Mouse (Mus musculus): ENCODE results near the gene Clec4g. TPM values are rescaled to one million over a fixed set of nuclear protein-coding genes. Genes with fewer than 3 reads are reported as not detected.

Gene Clec4g
- total RNA-seq, 2 experiments from 2014 or later, result 0.64 to 0.84 TPM

DNA sequence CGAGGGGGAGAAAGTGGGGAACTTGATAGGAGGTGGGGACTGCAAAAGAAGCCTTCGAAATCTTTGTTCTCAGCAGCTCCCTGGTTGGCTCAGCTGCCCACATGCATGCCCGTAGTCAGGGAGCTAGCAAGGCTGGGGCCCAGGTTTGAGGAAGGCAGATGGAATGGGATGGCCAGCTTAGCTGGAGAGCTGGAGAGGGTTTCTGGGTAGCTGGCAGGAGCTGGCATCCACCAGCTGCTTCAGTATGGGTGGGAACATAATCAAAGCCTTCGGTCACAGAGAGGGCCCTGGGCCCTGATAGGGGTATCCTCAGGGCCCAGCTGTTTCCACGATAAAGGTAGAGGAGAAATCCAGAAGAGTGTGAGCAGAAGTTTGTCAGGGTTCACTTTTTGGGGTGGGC is 38.0 kb downstream of the Clec4g start:
- no peak for DNase-seq
- intact Hi-C loops (cut with DNase I), result no loop called here

DNA sequence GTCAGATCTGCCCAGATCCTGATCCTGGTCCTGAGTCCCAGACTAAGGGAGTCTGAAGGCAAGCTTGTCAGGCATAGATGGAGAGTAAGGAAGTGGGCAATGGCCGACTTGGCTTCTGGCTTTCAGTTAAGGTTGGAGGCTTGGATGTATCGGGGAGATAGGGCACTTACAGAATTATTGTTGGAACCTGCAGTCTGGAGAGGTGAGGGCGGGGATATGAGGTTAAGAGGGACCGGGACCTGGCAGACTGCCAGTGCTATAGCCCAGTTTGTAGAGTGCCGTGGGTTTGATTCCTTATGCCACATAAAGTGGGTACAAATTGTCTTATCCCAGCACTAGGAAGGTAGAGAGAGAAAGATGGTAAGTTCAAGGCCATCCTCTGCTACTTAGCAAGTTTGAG is 40.8 kb downstream of the Clec4g start:
- DNase-seq, result no peak
- intact Hi-C loops (cut with DNase I), result loop anchor here (5.0 to 10.0 kb wide), 3 partner anchors 177 to 325 kb away; partner anchors contain the start of genes A430078G23Rik, Mcoln1 and Pex11g

DNA sequence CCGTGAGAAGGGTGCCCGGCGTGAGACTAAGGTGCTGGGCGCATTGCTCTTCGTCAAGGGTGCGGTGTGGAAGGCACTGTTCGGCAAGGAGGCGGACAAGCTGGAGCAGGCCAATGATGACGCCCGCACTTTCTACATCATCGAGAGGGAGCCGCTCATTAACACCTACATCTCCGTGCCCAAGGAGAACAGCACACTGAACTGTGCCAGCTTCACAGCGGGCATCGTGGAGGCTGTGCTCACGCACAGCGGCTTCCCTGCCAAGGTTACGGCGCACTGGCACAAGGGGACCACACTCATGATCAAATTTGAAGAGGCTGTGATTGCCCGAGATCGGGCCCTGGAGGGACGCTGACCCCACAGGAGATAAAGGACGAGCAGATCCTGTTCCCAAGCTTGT is 41.2 kb downstream of the Clec4g start:
- no peak for DNase-seq
- intact Hi-C loops (cut with DNase I), result loop anchor here (5.0 to 10.0 kb wide), 3 partner anchors 177 to 324 kb away; partner anchors contain the start of genes A430078G23Rik, Mcoln1 and Pex11g

DNA sequence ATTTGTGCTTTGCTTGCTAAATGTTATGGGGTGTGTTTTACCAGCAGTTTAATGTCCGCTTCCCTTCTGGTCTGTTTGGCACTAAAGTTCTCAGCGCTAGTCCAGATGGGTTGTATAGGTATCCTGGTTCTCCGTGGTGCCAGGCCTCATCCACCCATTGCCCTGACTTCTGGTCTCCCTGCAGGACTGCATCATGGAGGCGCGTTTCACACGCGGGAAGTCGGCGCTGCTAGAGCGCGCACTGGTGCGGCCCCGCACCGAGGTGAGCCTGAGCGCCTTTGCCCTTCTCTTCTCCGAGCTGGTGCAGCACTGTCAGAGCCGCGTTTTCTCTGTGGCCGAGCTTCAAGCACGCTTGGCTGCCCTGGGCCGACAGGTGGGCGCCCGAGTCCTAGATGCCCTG is 41.6 kb downstream of the Clec4g start:
- intact Hi-C loops (cut with DNase I), result loop anchor here (5.0 to 10.0 kb wide), 3 partner anchors 177 to 324 kb away; partner anchors contain the start of genes A430078G23Rik, Mcoln1 and Pex11g
- DNase-seq, result no peak

DNA sequence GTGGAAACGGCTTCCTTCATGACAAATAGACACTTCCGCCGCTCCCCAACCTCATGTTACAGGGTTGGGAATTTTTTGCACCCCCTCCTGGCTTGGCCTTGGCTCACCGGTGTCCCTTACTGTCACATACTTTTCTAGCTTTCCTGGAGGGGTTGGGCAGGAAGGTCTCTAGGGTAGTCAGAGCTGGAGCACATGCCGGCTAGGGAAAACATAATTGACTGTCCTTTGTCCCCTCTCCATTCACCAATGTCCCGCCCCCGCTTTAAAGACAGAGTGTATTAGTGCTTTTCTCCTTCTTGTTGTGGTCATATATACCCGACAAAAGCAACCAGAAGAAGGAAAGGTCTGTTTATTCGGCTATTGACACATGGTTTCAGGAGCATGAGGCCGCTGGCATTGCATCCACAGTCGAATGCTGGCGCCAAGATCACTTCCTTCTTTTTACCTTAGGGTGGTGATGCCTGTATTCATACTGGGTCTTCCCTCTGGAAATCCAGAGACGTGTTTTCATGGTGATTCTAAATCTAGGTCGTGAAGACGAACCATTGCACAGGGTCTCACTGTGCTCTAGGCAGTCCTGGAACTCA is 43.4 kb downstream of the Clec4g start:
- intact Hi-C loops (cut with DNase I), result loop anchor here (1.0 to 10.0 kb wide), 5 partner anchors 56 to 322 kb away; partner anchors contain the start of genes A430078G23Rik, Mcoln1, Pet100 and Pex11g
- peak in 1 of 2 experiments; percentile 11 for DNase-seq

DNA sequence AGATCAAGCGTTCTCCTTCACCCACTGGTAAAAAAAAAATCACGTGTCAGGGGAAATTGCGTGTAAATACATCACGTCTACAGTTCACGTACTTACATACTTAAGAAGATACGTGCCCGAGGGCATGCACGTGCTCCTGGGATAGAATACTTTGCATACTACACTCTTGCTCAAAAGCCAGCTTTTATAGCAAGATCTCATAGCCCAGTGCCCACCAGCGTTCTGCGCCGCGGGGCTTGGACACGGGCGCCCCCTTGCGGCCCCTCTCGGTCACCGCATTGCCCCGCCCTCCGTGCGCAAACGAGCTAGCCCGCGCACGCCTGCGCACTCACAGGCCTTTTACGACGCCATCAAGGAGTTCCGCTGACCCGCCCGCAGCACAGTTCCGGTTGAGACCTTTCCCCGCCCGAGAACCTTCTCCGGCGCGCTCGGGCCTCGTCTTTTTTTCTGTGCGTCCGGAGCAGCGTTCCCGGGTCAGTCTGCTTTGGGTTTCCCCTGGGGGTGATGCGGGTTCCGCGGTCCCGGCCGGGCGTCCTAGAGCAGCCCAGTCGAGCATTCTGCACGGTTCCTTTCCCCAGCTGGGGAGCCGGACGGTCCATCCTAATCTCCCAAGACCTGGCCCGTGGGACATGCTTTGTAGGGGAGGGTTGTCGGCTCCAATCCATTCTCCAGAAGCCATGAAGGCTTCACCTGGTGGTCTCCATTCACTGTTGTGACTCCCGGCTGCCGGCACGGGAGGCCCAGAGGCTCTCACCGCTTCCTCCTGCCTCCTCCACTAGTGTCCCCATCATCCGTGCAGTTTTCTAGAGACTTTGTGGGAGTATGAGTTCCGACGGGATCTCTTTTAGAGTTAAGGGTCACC is 44.1 kb downstream of the Clec4g start, which contains the start of gene Trappc5:
Trappc5 (plus strand) TSS at position 169 of the 862 bp plus-strand sequence.
- DNase-seq, result peak; percentile 94 to 95
- intact Hi-C loops (cut with DNase I), result loop anchor here (1.0 to 10.0 kb wide), 5 partner anchors 56 to 322 kb away; partner anchors contain the start of genes A430078G23Rik, Mcoln1, Pet100 and Pex11g

DNA sequence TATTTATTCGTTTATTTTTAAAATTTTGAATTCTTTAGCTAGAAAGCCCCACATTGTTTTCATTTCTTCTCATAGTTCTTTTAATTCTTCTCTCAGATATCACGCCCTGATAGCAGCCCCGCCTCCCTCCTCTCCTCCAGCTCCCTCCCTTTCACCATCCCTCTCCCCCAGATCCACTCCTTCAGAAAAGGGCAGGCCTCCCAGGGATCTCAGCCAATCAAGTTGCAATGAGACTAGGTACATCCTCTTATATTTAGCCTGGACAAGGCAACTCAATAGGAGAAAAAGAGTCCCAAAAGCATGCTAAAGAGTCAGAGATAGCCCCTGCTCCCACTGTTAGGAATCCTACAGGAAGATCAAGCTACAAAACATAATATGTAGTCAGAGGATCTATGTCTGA is 45.8 kb downstream of the Clec4g start:
- intact Hi-C loops (cut with DNase I), result loop anchor here (5.0 to 10.0 kb wide), 3 partner anchors 172 to 320 kb away; partner anchors contain the start of genes A430078G23Rik, Mcoln1 and Pex11g
- DNase-seq, result no peak

DNA sequence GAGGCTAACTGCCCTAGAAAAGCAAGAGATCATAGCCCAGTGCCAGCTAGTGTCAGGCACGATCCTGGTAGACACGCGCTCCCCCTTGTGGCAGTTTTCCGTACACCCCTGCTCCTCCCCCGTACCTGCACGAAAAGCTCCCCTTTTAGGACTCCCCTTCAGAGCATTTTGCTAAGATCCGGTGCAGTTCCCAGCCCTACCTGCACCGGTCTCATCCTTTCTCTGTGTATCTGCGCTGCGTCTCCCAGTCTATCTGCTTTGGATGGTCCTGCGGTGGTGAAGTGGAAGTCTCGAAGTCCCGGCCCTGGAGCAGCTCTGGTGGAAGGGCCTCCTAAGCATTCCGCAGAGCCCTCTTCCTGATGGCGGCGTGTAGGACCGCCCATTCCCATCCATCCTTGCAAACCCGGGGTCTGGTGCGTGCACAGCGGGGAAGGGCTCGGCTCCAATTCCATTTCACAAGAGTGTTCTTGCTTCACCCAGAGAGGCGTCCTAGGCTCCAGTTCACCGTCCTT is 48.4 kb downstream of the Clec4g start, which contains the start of gene Fcor:
Fcor (minus strand) TSS at position 383 of the 512 bp plus-strand sequence.
- intact Hi-C loops (cut with DNase I), result loop anchor here (1.0 to 10.0 kb wide), 3 partner anchors 113 to 317 kb away; partner anchors contain the start of genes A430078G23Rik and Pex11g
- peak; percentile 85 to 86 for DNase-seq

DNA sequence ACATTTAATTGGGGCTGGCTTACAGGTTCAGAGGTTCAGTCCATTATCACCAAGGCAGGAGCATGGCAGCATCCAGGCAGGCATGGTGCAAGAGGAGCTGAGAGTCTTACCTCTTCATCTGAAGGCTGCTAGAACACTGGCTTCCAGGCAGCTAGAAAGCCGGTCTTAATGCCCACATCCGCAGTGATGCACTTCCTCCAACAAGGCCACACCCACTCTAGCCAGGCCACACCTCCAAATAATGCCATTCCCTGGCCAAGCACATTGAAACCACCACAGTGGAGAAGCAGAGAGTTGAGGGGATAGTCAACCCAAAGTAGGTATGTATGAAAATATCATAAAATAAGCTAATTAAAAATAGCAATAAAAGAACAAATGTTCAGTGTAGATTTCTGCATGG is 50.1 kb downstream of the Clec4g start:
- intact Hi-C loops (cut with DNase I), result loop anchor here (10.0 kb wide), 2 partner anchors 206 to 316 kb away; partner anchors contain the start of genes A430078G23Rik and Pex11g
- no peak for DNase-seq

DNA sequence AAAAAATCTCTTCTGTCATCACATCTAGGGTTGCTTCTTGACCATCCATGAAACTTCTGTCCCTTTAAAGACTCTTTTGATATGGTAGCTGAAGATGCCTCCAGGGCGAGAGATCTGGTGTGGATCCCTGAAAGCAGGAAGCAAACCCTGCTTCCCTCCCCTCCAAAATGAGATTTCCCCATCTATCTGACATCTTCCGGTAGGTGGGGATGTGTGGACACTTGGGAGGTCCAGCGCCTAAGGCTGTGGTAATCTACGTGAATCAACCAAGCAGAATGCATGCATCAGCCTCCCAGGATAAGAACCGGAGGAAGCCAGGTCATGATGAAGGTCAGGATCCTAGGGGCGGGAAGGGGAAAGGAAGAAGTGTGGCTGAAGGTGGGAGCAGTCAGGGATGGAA is 54.9 kb downstream of the Clec4g start, which contains the start of gene Mcemp1:
Mcemp1 (plus strand) TSS at position 248 of the 400 bp plus-strand sequence.
- no peak for DNase-seq
- intact Hi-C loops (cut with DNase I), result no loop called here

DNA sequence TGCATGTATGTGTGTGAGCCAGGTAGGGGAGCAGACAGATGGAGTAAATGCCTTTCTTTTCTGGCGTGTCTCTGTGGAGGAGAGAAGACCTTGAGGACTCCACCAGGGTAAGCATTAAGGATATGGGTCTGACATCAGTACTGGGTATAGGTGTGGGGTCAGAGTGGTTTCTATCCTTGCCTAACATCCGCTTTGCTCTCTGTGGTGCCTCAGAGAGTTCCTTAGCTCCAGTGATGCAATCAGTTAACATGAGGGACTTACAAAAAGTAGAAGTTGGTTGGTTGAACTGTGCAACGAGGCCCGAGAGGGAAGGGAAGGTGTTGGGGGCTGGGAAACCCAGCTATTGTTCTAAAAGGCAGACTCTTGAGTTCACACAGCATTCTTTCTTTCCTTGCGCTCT is 56.0 kb downstream of the Clec4g start:
- no peak for DNase-seq
- intact Hi-C loops (cut with DNase I), result no loop called here

DNA sequence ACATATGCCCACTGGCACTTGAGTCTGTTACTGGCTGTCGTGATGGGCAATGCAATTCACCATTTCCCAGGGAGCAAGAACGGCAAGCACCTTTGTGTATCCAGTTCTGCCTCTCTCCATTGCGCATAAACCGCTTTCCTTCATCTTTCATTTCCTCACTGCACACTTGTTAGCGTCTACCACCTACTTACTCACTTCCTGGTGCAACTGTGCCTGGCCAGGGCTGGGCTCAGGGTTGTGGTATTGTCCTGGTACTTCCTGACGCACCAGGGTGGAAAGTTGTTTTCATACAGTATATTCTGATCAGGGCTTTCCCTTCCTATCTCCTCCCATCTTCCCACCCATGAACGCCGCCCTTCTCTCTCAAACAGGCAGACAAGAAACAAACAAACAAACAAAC is 59.6 kb downstream of the Clec4g start:
- intact Hi-C loops (cut with DNase I), result no loop called here
- no peak for DNase-seq

Other genes with a start within 250 kb of the Clec4g start
- gene Tex45, start 249.8 kb downstream of the Clec4g start, total RNA-seq (2021), result not detected
- 10 to 100 TPM; 30.3 to 31.3 TPM for gene Zfp358, start 227.5 kb downstream of the Clec4g start, total RNA-seq (2021)
- gene Mcoln1, start 220.2 kb downstream of the Clec4g start, total RNA-seq (2021), result 10 to 100 TPM; 22.9 to 23.2 TPM
- 10 to 100 TPM in 1 of 2 experiments, 1 to 10 TPM in 1; 8.1 to 14.3 TPM for gene Pnpla6, start 205.3 kb downstream of the Clec4g start, total RNA-seq (2021)
- gene C330021F23Rik, start 152.7 kb downstream of the Clec4g start, total RNA-seq (2021), result not detected
- gene Camsap3, start 133.4 kb downstream of the Clec4g start, total RNA-seq (2021), result 1 to 10 TPM; 1.1 to 1.4 TPM
- 10 to 100 TPM; 17.1 to 17.5 TPM for gene Xab2, start 99.3 kb downstream of the Clec4g start, total RNA-seq (2021)
- 10 to 100 TPM; 77.5 to 81.7 TPM for gene Pet100, start 99.1 kb downstream of the Clec4g start, total RNA-seq (2021)
- not detected for gene Pcp2, start 95.1 kb downstream of the Clec4g start, total RNA-seq (2021)
- gene Stxbp2, start 89.7 kb downstream of the Clec4g start, total RNA-seq (2021), result 1 to 10 TPM; 4.4 to 6.4 TPM
- 1 to 10 TPM in 1 of 2 experiments, under 1 TPM in 1; 0.84 to 1.6 TPM for gene Retn, start 64.9 kb downstream of the Clec4g start, total RNA-seq (2021)
- gene Mcemp1, start 54.9 kb downstream of the Clec4g start, total RNA-seq (2021), result under 1 TPM; 0.39 to 0.46 TPM
- gene Fcor, start 48.3 kb downstream of the Clec4g start, total RNA-seq (2021), result 1 to 10 TPM in 1 of 2 experiments, not detected in 1; 2.5 TPM
- 10 to 100 TPM; 17.2 to 21.0 TPM for gene Trappc5, start 44.4 kb downstream of the Clec4g start, total RNA-seq (2021)
- gene Fcer2a, start 26.5 kb downstream of the Clec4g start, total RNA-seq (2021), result under 1 TPM; 0.33 to 0.72 TPM
- gene Cd209a, start 28.3 kb upstream of the Clec4g start, total RNA-seq (2021), result under 1 TPM in 1 of 2 experiments, not detected in 1; 0.53 TPM
- gene Cd209e, start 133.7 kb upstream of the Clec4g start, total RNA-seq (2021), result not detected
- not detected for gene Cd209d, start 157.9 kb upstream of the Clec4g start, total RNA-seq (2021)
- gene Cd209b, start 206.2 kb upstream of the Clec4g start, total RNA-seq (2021), result under 1 TPM; 0.24 to 0.50 TPM
- under 1 TPM in 1 of 2 experiments, not detected in 1; 0.41 TPM for gene Cd209c, start 234.1 kb upstream of the Clec4g start, total RNA-seq (2021)

All from heart, postnatal 36 days (tissue).